Mouse (Mus musculus) C2C12 (cell line): Measurements from ENCODE around the gene Zwilch. TPM values are rescaled to one million over a fixed set of nuclear protein-coding genes. Genes with fewer than 3 reads are reported as not detected.

Experiments used
- H3K27me3 ChIP-seq: one replicate; pipeline ENCODE4 v1.6.1; 2011; ENCODE audit not compliant: control insufficient read depth, insufficient read depth, insufficient read length
- H3K36me3 ChIP-seq: one replicate; pipeline ENCODE4 v1.6.1; 2011; ENCODE audit not compliant: control insufficient read depth, insufficient read depth
- H3K4me3 ChIP-seq: one replicate; pipeline ENCODE4 v1.5.1; 2011; ENCODE audit warnings: mild to moderate bottlenecking, control low read depth; ENCODE audit not compliant: poor library complexity, insufficient read depth, severe bottlenecking
- H3K79me2 ChIP-seq: one replicate; pipeline ENCODE4 v1.6.1; 2011; ENCODE audit not compliant: control insufficient read depth, insufficient read depth
- H3K79me3 ChIP-seq: one replicate; pipeline ENCODE4 v1.6.1; 2011; ENCODE audit warnings: low read depth, control low read depth
- H3ac ChIP-seq: one replicate; pipeline ENCODE3; 2011; ENCODE audit warnings: low read depth; ENCODE audit not compliant: control insufficient read depth, insufficient read length
- CEBPB ChIP-seq: IDR thresholded peaks from one replicate; pipeline ENCODE4 v1.6.1; 2011; ENCODE audit warnings: low read depth, mild to moderate bottlenecking, control low read depth, moderate library complexity
- CTCF ChIP-seq: IDR thresholded peaks from one replicate; pipeline ENCODE4 v1.5.1; 2011; ENCODE audit not compliant: control insufficient read depth, insufficient read depth, insufficient read length
- MAX ChIP-seq: IDR thresholded peaks from one replicate; pipeline ENCODE4 v1.6.1; 2011; ENCODE audit warnings: mild to moderate bottlenecking, control low read depth
- MYOD1 ChIP-seq: IDR thresholded peaks from one replicate; pipeline ENCODE4 v1.6.1; 2011; ENCODE audit warnings: low read depth; ENCODE audit not compliant: control insufficient read depth, insufficient read length
- MYOG ChIP-seq: IDR thresholded peaks from one replicate; pipeline ENCODE4 v1.6.1; 2011; ENCODE audit not compliant: control insufficient read depth, insufficient read length; ENCODE audit errors: extremely low read depth
- USF1 ChIP-seq: IDR thresholded peaks from one replicate; pipeline ENCODE4 v1.6.1; 2011; ENCODE audit warnings: low read depth, mild to moderate bottlenecking, control low read depth, moderate library complexity
- polyA plus RNA-seq: library from polyadenylated mRNA; unstranded; fragments of >200 nt; fragmentation: generic; extraction: Trizol; gene quantifications from one replicate; pipeline ENCODE4 v1.2.1, GENCODE M21; 2012; ENCODE audit warnings: missing spikeins

Gene Zwilch
- polyA plus RNA-seq, 1 experiment: 16.3 TPM

DNA sequence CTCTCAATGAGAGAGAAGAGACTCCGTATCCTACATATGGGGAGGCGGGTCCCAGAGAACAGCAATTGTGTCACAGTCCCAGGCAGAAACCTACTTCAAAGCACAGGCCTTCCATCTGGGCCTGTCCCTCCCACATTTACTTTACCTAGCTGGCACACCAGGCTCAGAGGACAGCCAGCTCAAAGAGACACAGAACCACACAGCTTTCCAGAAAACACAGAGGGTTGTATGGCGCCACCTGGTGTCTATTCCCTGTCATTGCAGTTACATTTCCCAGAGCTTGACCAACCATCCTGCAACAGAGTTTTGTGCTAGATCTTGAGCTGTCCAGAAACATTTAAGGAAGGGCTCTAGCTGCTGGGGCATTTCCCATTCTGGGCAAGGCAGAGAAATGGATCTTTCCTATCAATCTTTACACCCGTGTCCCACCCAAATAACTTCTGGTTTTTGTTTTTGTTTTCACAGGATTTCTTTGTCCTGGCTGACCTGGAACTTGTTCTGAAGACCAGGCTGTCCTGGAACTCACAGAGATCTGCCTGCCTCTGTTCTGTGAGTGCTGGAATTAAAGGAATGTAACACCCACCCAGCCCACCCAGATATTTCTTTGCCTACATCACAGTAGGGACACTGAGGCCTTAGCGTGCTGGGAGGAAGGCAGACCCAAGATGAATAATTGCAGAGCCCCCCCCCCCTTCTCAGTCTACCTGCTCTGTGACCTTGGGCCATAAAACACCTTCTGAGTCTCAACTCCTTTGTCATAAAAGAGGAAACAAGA, 85.3 kb downstream of the Zwilch start:
- no peak for TF ChIP-seq USF1
- no peak for TF ChIP-seq CEBPB
- no peak for TF ChIP-seq MYOD1
- TF ChIP-seq CTCF: peak; percentile 39
- TF ChIP-seq MYOG: no peak
- no peak for TF ChIP-seq MAX
- Histone ChIP-seq H3K4me3 (no peak overlapping the region), H3K36me3 (no peaks in the 10 kb centered on the region), H3K79me2 (no peaks in the 10 kb centered on the region), H3K79me3 (no peaks in the 10 kb centered on the region), H3ac (no peak overlapping the region), H3K27me3 (no peaks in the 10 kb centered on the region)

Other genes starting within 250 kb of the Zwilch start
- 15.4 TPM for gene Smad6, start 151.0 kb downstream of the Zwilch start, polyA plus RNA-seq
- 0.04 TPM for gene Lctl, start 56.0 kb downstream of the Zwilch start, polyA plus RNA-seq
- 1,235 TPM for gene Rpl4, start 271 bp upstream of the Zwilch start, polyA plus RNA-seq
- 6.0 TPM for gene Snapc5, start 6.2 kb upstream of the Zwilch start, polyA plus RNA-seq
- gene Uchl4, start 62.1 kb upstream of the Zwilch start, polyA plus RNA-seq: 0.42 TPM
- 40.8 TPM for gene Map2k1, start 80.5 kb upstream of the Zwilch start, polyA plus RNA-seq
- gene Tipin, start 108.5 kb upstream of the Zwilch start, polyA plus RNA-seq: 80.0 TPM
- 13.8 TPM for gene Dis3l, start 168.2 kb upstream of the Zwilch start, polyA plus RNA-seq
- gene Megf11, start 212.5 kb upstream of the Zwilch start, polyA plus RNA-seq: 0.07 TPM